Mouse (Mus musculus): ENCODE results near the gene Satb1. TPM values are rescaled to one million over a fixed set of nuclear protein-coding genes. Genes with fewer than 3 reads are reported as not detected.

The Satb1 gene
- polyA plus RNA-seq, 1 experiment: 43.7 TPM

GRCm38 (mm10) chr17:51763600-51763999 lies 69.5 kb downstream of the Satb1 start:
- H3K36me3 ChIP-seq (ENCODE audit: control insufficient read depth, insufficient read depth, low read length): peaks cover 26% of the 10 kb centered on the region
- no peak overlapping the region for H3K27ac ChIP-seq (ENCODE audit: insufficient read depth, low read length)
- no peaks in the 10 kb centered on the region; the same call in 1 of the 2 replicates for H3K27me3 ChIP-seq (ENCODE audit: control insufficient read depth, insufficient read depth, low read length)
- 74% methylated on average over 8 of the region's 8 CpGs for WGBS
- TF ChIP-seq CTCF (IDR thresholded peaks at IDR 0.05; ENCODE audit: extremely low read depth, insufficient read depth, insufficient read length, insufficient replicate concordance) (no peak), POLR2A (IDR thresholded peaks at IDR 0.05; ENCODE audit: low read depth, low read length) (no peak)
- no peak overlapping the region for H3K4me3 ChIP-seq (ENCODE audit: extremely low read depth, insufficient read depth, insufficient read length)
- DNase-seq (ENCODE audit: low read depth in 1 of 2, low spot score in 2 of 2): no peak
- H3K4me1 ChIP-seq (ENCODE audit: control insufficient read depth, insufficient read depth, insufficient read length): no peaks in the 10 kb centered on the region; the same call in 1 of the 2 replicates

GRCm38 (mm10) chr17:51762503-51762902 lies 70.6 kb downstream of the Satb1 start:
- 53% methylated on average over 7 of the region's 7 CpGs for WGBS
- no peak overlapping the region for H3K27ac ChIP-seq (ENCODE audit: insufficient read depth, low read length)
- H3K4me1 ChIP-seq (ENCODE audit: control insufficient read depth, insufficient read depth, insufficient read length): no peaks in the 10 kb centered on the region; the same call in 1 of the 2 replicates
- H3K27me3 ChIP-seq (ENCODE audit: control insufficient read depth, insufficient read depth, low read length): no peaks in the 10 kb centered on the region; the same call in 1 of the 2 replicates
- TF ChIP-seq CTCF (IDR thresholded peaks at IDR 0.05; ENCODE audit: extremely low read depth, insufficient read depth, insufficient read length, insufficient replicate concordance) (no peak), POLR2A (IDR thresholded peaks at IDR 0.05; ENCODE audit: low read depth, low read length) (no peak)
- no peak overlapping the region for H3K4me3 ChIP-seq (ENCODE audit: extremely low read depth, insufficient read depth, insufficient read length)
- peaks cover 25% of the 10 kb centered on the region for H3K36me3 ChIP-seq (ENCODE audit: control insufficient read depth, insufficient read depth, low read length)
- peak in 1 of 2 experiments; percentile 14 for DNase-seq (ENCODE audit: low read depth in 1 of 2, low spot score in 2 of 2)

- peaks cover 23% of the 10 kb centered on the region for H3K36me3 ChIP-seq (ENCODE audit: control insufficient read depth, insufficient read depth, low read length)
- TF ChIP-seq POLR2A (IDR thresholded peaks at IDR 0.05; ENCODE audit: low read depth, low read length) (no peak), CTCF (IDR thresholded peaks at IDR 0.05; ENCODE audit: extremely low read depth, insufficient read depth, insufficient read length, insufficient replicate concordance) (no peak)
- H3K4me3 ChIP-seq (ENCODE audit: extremely low read depth, insufficient read depth, insufficient read length): no peak overlapping the region
- WGBS: 79% methylated on average over 17 of the region's 17 CpGs
- H3K27me3 ChIP-seq (ENCODE audit: control insufficient read depth, insufficient read depth, low read length): no peaks in the 10 kb centered on the region; the same call in 1 of the 2 replicates
- H3K27ac ChIP-seq (ENCODE audit: insufficient read depth, low read length): no peak overlapping the region
- DNase-seq (ENCODE audit: low read depth in 1 of 2, low spot score in 2 of 2): no peak
- H3K4me1 ChIP-seq (ENCODE audit: control insufficient read depth, insufficient read depth, insufficient read length): no peaks in the 10 kb centered on the region; the same call in 1 of the 2 replicates
These were observed 72.0 kb downstream of the Satb1 start for GRCm38 (mm10) chr17:51760997-51761655.

GRCm38 (mm10) chr17:51760251-51760887 lies 72.7 kb downstream of the Satb1 start:
- no peak for DNase-seq (ENCODE audit: low read depth in 1 of 2, low spot score in 2 of 2)
- H3K27me3 ChIP-seq (ENCODE audit: control insufficient read depth, insufficient read depth, low read length): no peaks in the 10 kb centered on the region
- 54% methylated on average over 17 of the region's 17 CpGs for WGBS
- no peaks in the 10 kb centered on the region; the same call in 1 of the 2 replicates for H3K4me1 ChIP-seq (ENCODE audit: control insufficient read depth, insufficient read depth, insufficient read length)
- TF ChIP-seq POLR2A (IDR thresholded peaks at IDR 0.05; ENCODE audit: low read depth, low read length) (no peak), CTCF (IDR thresholded peaks at IDR 0.05; ENCODE audit: extremely low read depth, insufficient read depth, insufficient read length, insufficient replicate concordance) (no peak)
- no peak overlapping the region for H3K4me3 ChIP-seq (ENCODE audit: extremely low read depth, insufficient read depth, insufficient read length)
- no peak overlapping the region for H3K27ac ChIP-seq (ENCODE audit: insufficient read depth, low read length)
- peaks cover 20% of the 10 kb centered on the region for H3K36me3 ChIP-seq (ENCODE audit: control insufficient read depth, insufficient read depth, low read length)

- no peak overlapping the region for H3K4me3 ChIP-seq (ENCODE audit: extremely low read depth, insufficient read depth, insufficient read length)
- H3K27ac ChIP-seq (ENCODE audit: insufficient read depth, low read length): no peak overlapping the region
- no peaks in the 10 kb centered on the region for H3K27me3 ChIP-seq (ENCODE audit: control insufficient read depth, insufficient read depth, low read length)
- TF ChIP-seq CTCF (IDR thresholded peaks at IDR 0.05; ENCODE audit: extremely low read depth, insufficient read depth, insufficient read length, insufficient replicate concordance): no peak
- no peak for TF ChIP-seq POLR2A (IDR thresholded peaks at IDR 0.05; ENCODE audit: low read depth, low read length)
- DNase-seq (ENCODE audit: low read depth in 1 of 2, low spot score in 2 of 2): no peak
- H3K4me1 ChIP-seq (ENCODE audit: control insufficient read depth, insufficient read depth, insufficient read length): no peaks in the 10 kb centered on the region; the same call in 1 of the 2 replicates
- 50% methylated on average over 4 of the region's 4 CpGs for WGBS
- H3K36me3 ChIP-seq (ENCODE audit: control insufficient read depth, insufficient read depth, low read length): peaks cover 20% of the 10 kb centered on the region
These were observed 73.6 kb downstream of the Satb1 start for GRCm38 (mm10) chr17:51759509-51759908.

- no peaks in the 10 kb centered on the region for H3K27me3 ChIP-seq (ENCODE audit: control insufficient read depth, insufficient read depth, low read length)
- no peak overlapping the region for H3K27ac ChIP-seq (ENCODE audit: insufficient read depth, low read length)
- no peak overlapping the region for H3K4me3 ChIP-seq (ENCODE audit: extremely low read depth, insufficient read depth, insufficient read length)
- no peaks in the 10 kb centered on the region for H3K4me1 ChIP-seq (ENCODE audit: control insufficient read depth, insufficient read depth, insufficient read length)
- TF ChIP-seq POLR2A (IDR thresholded peaks at IDR 0.05; ENCODE audit: low read depth, low read length): no peak
- no peak for TF ChIP-seq CTCF (IDR thresholded peaks at IDR 0.05; ENCODE audit: extremely low read depth, insufficient read depth, insufficient read length, insufficient replicate concordance)
- peaks cover 11% of the 10 kb centered on the region for H3K36me3 ChIP-seq (ENCODE audit: control insufficient read depth, insufficient read depth, low read length)
- no peak for DNase-seq (ENCODE audit: low read depth in 1 of 2, low spot score in 2 of 2)
- WGBS: 70% methylated on average over 4 of the region's 4 CpGs
These were observed 80.9 kb downstream of the Satb1 start for GRCm38 (mm10) chr17:51752142-51752541.

- no peak for TF ChIP-seq CTCF (IDR thresholded peaks at IDR 0.05; ENCODE audit: extremely low read depth, insufficient read depth, insufficient read length, insufficient replicate concordance)
- TF ChIP-seq POLR2A (IDR thresholded peaks at IDR 0.05; ENCODE audit: low read depth, low read length): no peak
- no peak overlapping the region for H3K4me3 ChIP-seq (ENCODE audit: extremely low read depth, insufficient read depth, insufficient read length)
- 89% methylated on average over 9 of the region's 9 CpGs for WGBS
- no peaks in the 10 kb centered on the region for H3K4me1 ChIP-seq (ENCODE audit: control insufficient read depth, insufficient read depth, insufficient read length)
- peaks cover 18% of the 10 kb centered on the region for H3K36me3 ChIP-seq (ENCODE audit: control insufficient read depth, insufficient read depth, low read length)
- H3K27ac ChIP-seq (ENCODE audit: insufficient read depth, low read length): no peak overlapping the region
- DNase-seq (ENCODE audit: low read depth in 1 of 2, low spot score in 2 of 2): no peak
- no peaks in the 10 kb centered on the region for H3K27me3 ChIP-seq (ENCODE audit: control insufficient read depth, insufficient read depth, low read length)
These were observed 85.9 kb downstream of the Satb1 start for GRCm38 (mm10) chr17:51747204-51747603.
